Comparison of ENCODE assay signal across 8 mouse cellular contexts in the genomic region with DNA sequence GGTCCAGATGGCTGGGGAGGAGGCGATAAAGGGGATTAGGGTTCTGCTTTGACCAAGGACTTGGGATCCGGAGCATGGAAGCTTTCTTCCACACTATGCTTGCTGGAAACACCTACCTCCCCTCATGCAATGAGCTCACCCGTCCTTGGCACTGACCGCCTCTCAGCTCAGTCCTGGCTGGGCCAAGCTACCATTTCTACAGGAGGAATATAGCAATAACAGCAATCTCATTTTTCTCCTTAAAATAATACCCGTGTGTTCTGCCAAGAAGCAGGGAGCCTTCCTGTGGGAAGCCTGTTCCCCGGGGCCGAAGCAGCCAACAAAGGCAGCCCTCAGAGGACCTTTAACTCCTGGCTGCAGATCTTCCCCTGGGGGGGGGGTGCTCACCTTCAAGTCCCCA. TPM values are rescaled to one million over a fixed set of nuclear protein-coding genes. Genes with fewer than 3 reads are reported as not detected.
A peak's percentile ranks its signal among the peaks of the same experiment; 100 is the strongest.
DNase-seq lines count a peak whose midpoint lies in the region; ATAC-seq and TF ChIP-seq lines count a peak whose summit lies in the region.

No protein-coding gene starts in this region.

- ATAC-seq in kidney, embryonic 14.5 days (ENCODE audit: low FRiP score, low TSS enrichment), result no peak
- no peak; the same call in 1 of the 2 replicates for ATAC-seq in limb, embryonic 15.5 days (ENCODE audit: insufficient number of reproducible peaks, low FRiP score, low TSS enrichment, low read depth)
- no peak for ATAC-seq in midbrain, embryonic 15.5 days (replicated peaks)

- no peak overlapping the region for H3K9ac ChIP-seq in kidney, embryonic 14.5 days (ENCODE audit: low read depth, low read length)
- no peak overlapping the region for H3K9ac ChIP-seq in limb, embryonic 15.5 days
- H3K9ac ChIP-seq in midbrain, embryonic 15.5 days, result no peak overlapping the region

- H3K4me1 ChIP-seq in kidney, embryonic 14.5 days (ENCODE audit: control insufficient read depth, insufficient read depth, low read length), result no peaks in the 10 kb centered on the region
- peaks cover 25% of the 10 kb centered on the region for H3K4me1 ChIP-seq in limb, embryonic 15.5 days
- H3K4me1 ChIP-seq in midbrain, embryonic 15.5 days, result no peaks in the 10 kb centered on the region

- no peaks in the 10 kb centered on the region for H3K9me3 ChIP-seq in kidney, embryonic 14.5 days (ENCODE audit: control insufficient read depth, low read length)
- no peaks in the 10 kb centered on the region for H3K9me3 ChIP-seq in limb, embryonic 15.5 days
- no peaks in the 10 kb centered on the region for H3K9me3 ChIP-seq in midbrain, embryonic 15.5 days

- intact Hi-C loops in gastrocnemius, postnatal 14 days (cut with DNase I; ENCODE audit: low total_unique reads), result no loop called here

- no peak for TF ChIP-seq CTCF in layer of hippocampus, adult 2 months (conservative IDR thresholded peaks at IDR 0.05)

- DNase-seq in kidney, adult 8-10 months, result peak; percentile 14 to 21
- DNase-seq in cerebellum, adult 9-10 months, result peak; percentile 49
- DNase-seq in gastrocnemius, postnatal 14 days, result peak; percentile 55
- DNase-seq in thymus, postnatal 14 days, result no peak
- no peak for DNase-seq in layer of hippocampus, adult 2 months (ENCODE audit: low spot score in 2 of 2)

- no peaks in the 10 kb centered on the region for H3K27me3 ChIP-seq in kidney, embryonic 14.5 days (ENCODE audit: control insufficient read depth, insufficient read depth, low read length)
- H3K27me3 ChIP-seq in limb, embryonic 15.5 days, result no peaks in the 10 kb centered on the region
- H3K27me3 ChIP-seq in midbrain, embryonic 15.5 days (replicated peaks), result no peaks in the 10 kb centered on the region

- H3K4me3 ChIP-seq in kidney, embryonic 14.5 days (ENCODE audit: low read length), result no peak overlapping the region
- H3K4me3 ChIP-seq in limb, embryonic 15.5 days, result no peak overlapping the region
- H3K4me3 ChIP-seq in midbrain, embryonic 15.5 days, result no peak overlapping the region
- H3K4me3 ChIP-seq in layer of hippocampus, adult 2 months, result no peak overlapping the region

- H3K4me2 ChIP-seq in kidney, embryonic 14.5 days (replicated peaks; ENCODE audit: low read depth, low read length), result no peak overlapping the region
- H3K4me2 ChIP-seq in limb, embryonic 15.5 days, result no peak overlapping the region
- no peak overlapping the region for H3K4me2 ChIP-seq in midbrain, embryonic 15.5 days

- no peak overlapping the region for H3K27ac ChIP-seq in kidney, embryonic 14.5 days (ENCODE audit: low read depth, low read length)
- H3K27ac ChIP-seq in limb, embryonic 15.5 days, result peak overlapping the region; percentile 75
- H3K27ac ChIP-seq in midbrain, embryonic 15.5 days, result no peak overlapping the region
- no peak overlapping the region for H3K27ac ChIP-seq in layer of hippocampus, adult 2 months

- WGBS in kidney, embryonic 14.5 days, result 69% methylated on average over 7 of the region's 7 CpGs
- 47% methylated on average over 7 of the region's 7 CpGs for WGBS in limb, embryonic 15.5 days
- 75% methylated on average over 7 of the region's 7 CpGs for WGBS in midbrain, embryonic 15.5 days

- no peaks in the 10 kb centered on the region for H3K36me3 ChIP-seq in kidney, embryonic 14.5 days (ENCODE audit: control insufficient read depth, insufficient read depth, low read length)
- H3K36me3 ChIP-seq in limb, embryonic 15.5 days, result no peaks in the 10 kb centered on the region
- no peaks in the 10 kb centered on the region for H3K36me3 ChIP-seq in midbrain, embryonic 15.5 days (replicated peaks)

RNA-seq across cellular contexts. Expression of gene Meox1, which starts 43.1 kb away (rescaled TPM):
- polyA plus RNA-seq in kidney, embryonic 14.5 days (2014; fragmentation: Nextera tagmentation; extraction: Ambion mirVana), result 12.7 and 15.6 TPM in 2 replicates
- total RNA-seq in gastrocnemius, postnatal 14 days (2021), result 10 to 100 TPM in 1 of 2 experiments, 1 to 10 TPM in 1; 8.6 to 10.8 TPM
- 15.8 and 18.6 TPM in 2 replicates for polyA plus RNA-seq in limb, embryonic 15.5 days (2015; fragmentation: Nextera tagmentation; extraction: Ambion mirVana)
- 0.57 and 0.75 TPM in 2 replicates for polyA plus RNA-seq in midbrain, embryonic 15.5 days (2015; fragmentation: Nextera tagmentation; extraction: Ambion mirVana)
- under 1 TPM; 0.71 to 0.74 TPM for total RNA-seq in layer of hippocampus, adult 2 months (2021)

Comparison
In these comparisons a context has a peak if more than half of its experiments do, and no peak if none do; other contexts are left out.
1. DNase-seq: peak in kidney, adult 8-10 months (2 of 2), cerebellum, adult 9-10 months (single experiment) and gastrocnemius, postnatal 14 days (single experiment); none in thymus, postnatal 14 days (single experiment) and layer of hippocampus, adult 2 months (0 of 2).